Mouse (Mus musculus): Measurements from ENCODE around the gene Tmf1.

- no peak for TF ChIP-seq CHD2 (IDR thresholded peaks at IDR 0.05; ENCODE audit: low read length)
- no peak for TF ChIP-seq GABPA (IDR thresholded peaks at IDR 0.05; ENCODE audit: low read depth, low read length)
- TF ChIP-seq CTCF (IDR thresholded peaks at IDR 0.05 in 2 of 3, conservative IDR thresholded peaks at IDR 0.05 in 1 of 3; ENCODE audit: control insufficient read depth in 1 of 3, insufficient read depth in 1 of 3, low read depth in 2 of 3, low read length in 3 of 3, poor library complexity in 1 of 3, severe bottlenecking in 1 of 3): no peak
- TF ChIP-seq MAZ (IDR thresholded peaks at IDR 0.05; ENCODE audit: low read depth, low read length): no peak
Observed at GRCm38 (mm10) chr6:97227067-97227847, 48.3 kb upstream of the Tmf1 start.

Data from MEL (cell line).